Mouse (Mus musculus): Measurements from ENCODE around the gene Hbq1a.
"Not testable (repeated sequence)": the region's sequence is repeated elsewhere in the genome, so short reads cannot be mapped to it uniquely, and the experiment has no call there.

GRCm38 (mm10) chr11:32293479-32293878 lies 6.4 kb upstream of the Hbq1a start:
- not testable (repeated sequence) for TF ChIP-seq POLR2A (IDR thresholded peaks at IDR 0.05; ENCODE audit: control insufficient read depth in 1 of 2, insufficient read depth in 1 of 2, low read depth in 1 of 2, low read length in 2 of 2, poor library complexity in 1 of 2); CTCF (IDR thresholded peaks at IDR 0.05 in 2 of 3, conservative IDR thresholded peaks at IDR 0.05 in 1 of 3; ENCODE audit: control insufficient read depth in 1 of 3, insufficient read depth in 1 of 3, low read depth in 2 of 3, low read length in 3 of 3, poor library complexity in 1 of 3, severe bottlenecking in 1 of 3); ZC3H11A (IDR thresholded peaks at IDR 0.05; ENCODE audit: low read depth, low read length); POLR2AphosphoS2 (IDR thresholded peaks at IDR 0.05; ENCODE audit: low read length); ZNF384 (IDR thresholded peaks at IDR 0.05; ENCODE audit: low read depth, low read length); GABPA (IDR thresholded peaks at IDR 0.05; ENCODE audit: low read depth, low read length); RAD21 (IDR thresholded peaks at IDR 0.05; ENCODE audit: low read depth, low read length); NRF1 (IDR thresholded peaks at IDR 0.05; ENCODE audit: insufficient read depth, low read depth, low read length, poor library complexity, severe bottlenecking); MXI1 (IDR thresholded peaks at IDR 0.05; ENCODE audit: low read depth, low read length)
- peak; percentile 71 for TF ChIP-seq GATA1 (IDR thresholded peaks at IDR 0.05; ENCODE audit: low read depth, low read length)
- TF ChIP-seq EP300 (IDR thresholded peaks at IDR 0.05; ENCODE audit: low read depth in 1 of 2, low read length in 2 of 2): peak; percentile 69 to 71

All from MEL (cell line).